Mouse (Mus musculus) liver, embryonic 11.5 days (tissue): ENCODE measurements at regions not wholly inside any gene's neighbourhood (a gene's known extent, or its start where the extent isn't known, plus 50 kb on each side); places are given as distances from the start of the nearest gene placed in this dataset.

ENCODE experiments used
- ATAC-seq: fragments of 200-750 bp; cut with Nextera tagmentation; replicated peaks from 2 replicates; pipeline ENCODE4 v1.8.0; 2017; ENCODE audit warnings: moderate number of reproducible peaks, mild to moderate bottlenecking, moderate TSS enrichment, moderate library complexity; ENCODE audit not compliant: low FRiP score
- DNase-seq: peaks from one replicate; pipeline ENCODE4 v3.0.0-alpha.2; 2017; ENCODE audit warnings: low spot score
- H3K27ac ChIP-seq: fragments of 300-500 bp; sonication (generic); 2 replicates; pipeline ENCODE4 v1.5.1; 2014; ENCODE audit warnings: mild to moderate bottlenecking, low read depth, low read length, control low read depth
- H3K27me3 ChIP-seq: fragments of 300-500 bp; sonication (generic); replicated peaks from 2 replicates; pipeline ENCODE4 v1.6.1; 2014; ENCODE audit warnings: low read length, mixed read lengths; ENCODE audit not compliant: control insufficient read depth, insufficient read depth
- H3K36me3 ChIP-seq: fragments of 300-500 bp; sonication (generic); 2 replicates; pipeline ENCODE4 v1.6.1; 2014; ENCODE audit warnings: mild to moderate bottlenecking, low read length, moderate library complexity, mixed read lengths; ENCODE audit not compliant: control insufficient read depth, insufficient read depth
- H3K4me1 ChIP-seq: fragments of 300-500 bp; sonication (generic); replicated peaks from 2 replicates; pipeline ENCODE4 v1.6.1; 2014; ENCODE audit warnings: low read length, mixed read lengths; ENCODE audit not compliant: control insufficient read depth, insufficient read depth
- H3K4me2 ChIP-seq: fragments of 300-500 bp; sonication (generic); 2 replicates; pipeline ENCODE4 v1.6.1; 2014; ENCODE audit warnings: mild to moderate bottlenecking, control low read depth, moderate library complexity
- H3K4me3 ChIP-seq: fragments of 300-500 bp; sonication (generic); 2 replicates; pipeline ENCODE4 v1.5.1; 2014; ENCODE audit warnings: low read depth, low read length, control low read depth
- H3K9ac ChIP-seq: fragments of 300-500 bp; sonication (generic); 2 replicates; pipeline ENCODE4 v1.6.1; 2014; ENCODE audit warnings: low read depth, low read length, control low read depth
- H3K9me3 ChIP-seq: fragments of 300-500 bp; sonication (generic); 2 replicates; pipeline ENCODE4 v1.6.1; 2016; ENCODE audit warnings: low read length, inconsistent platforms, mixed read lengths; ENCODE audit not compliant: control insufficient read depth
- WGBS: fragments of 180-500 bp; shearing (Covaris S2); extraction: QIAGEN DNeasy Blood & Tissue Kit; methylation state at CpG from one replicate; pipeline ENCODE4 v1.1.7; 2014; 5-methylcytosine and 5-hydroxymethylcytosine counted together

DNA sequence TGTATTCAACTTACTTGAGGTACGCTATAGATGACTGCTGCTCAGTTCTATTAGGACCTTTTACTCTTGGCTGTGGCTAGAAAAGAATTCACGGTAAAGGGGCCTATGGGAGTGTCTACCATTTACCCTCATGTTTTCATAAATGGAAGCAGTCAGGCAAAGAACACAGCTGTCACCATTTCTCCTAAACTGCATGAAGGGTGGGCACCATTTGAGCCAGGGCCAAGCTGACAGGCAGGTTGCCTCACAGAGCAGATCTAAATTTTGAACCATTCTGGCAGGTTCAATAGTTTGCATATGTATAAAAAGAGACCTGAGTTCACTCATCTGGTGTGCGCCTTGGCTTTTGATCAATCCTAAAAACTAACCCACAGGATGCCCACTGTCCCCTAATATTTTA lies 410.3 kb downstream of the Rwdd3 start:
- Histone ChIP-seq H3K27me3 (no peaks in the 10 kb centered on the region), H3K36me3 (no peaks in the 10 kb centered on the region), H3K9ac (no peak overlapping the region), H3K4me2 (no peak overlapping the region), H3K4me1 (no peaks in the 10 kb centered on the region), H3K27ac (no peak overlapping the region), H3K9me3 (no peaks in the 10 kb centered on the region; the same call in 1 of the 2 replicates), H3K4me3 (no peak overlapping the region)
- 78% methylated on average over 3 of the region's 3 CpGs for WGBS
- DNase-seq: no peak
- no peak for ATAC-seq

DNA sequence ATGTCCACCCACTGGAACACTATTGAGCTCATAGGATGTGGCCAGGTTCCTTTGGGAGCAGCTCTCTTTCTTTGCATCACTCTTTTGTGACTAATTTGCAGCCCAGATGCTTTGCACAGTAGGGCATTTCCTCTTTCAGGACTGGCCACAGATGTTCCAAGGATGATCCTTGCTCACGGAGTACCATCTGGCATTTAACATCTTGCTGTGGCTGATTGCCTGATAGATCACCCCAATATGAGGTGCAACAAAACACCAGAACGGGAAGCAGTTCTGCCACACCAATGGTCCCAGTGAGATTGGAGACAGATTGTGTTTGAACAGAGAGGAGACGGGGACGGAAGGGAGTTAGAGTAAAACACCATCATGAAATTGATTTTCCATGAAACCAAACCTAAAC lies 423.0 kb downstream of the Rwdd3 start:
- Histone ChIP-seq H3K9ac (no peak overlapping the region), H3K36me3 (no peaks in the 10 kb centered on the region), H3K27me3 (no peaks in the 10 kb centered on the region), H3K4me2 (no peak overlapping the region), H3K4me3 (no peak overlapping the region), H3K27ac (no peak overlapping the region), H3K9me3 (no peaks in the 10 kb centered on the region), H3K4me1 (no peaks in the 10 kb centered on the region)
- DNase-seq (no peak), ATAC-seq (no peak)
- WGBS: 76% methylated on average over 4 of the region's 4 CpGs

DNA sequence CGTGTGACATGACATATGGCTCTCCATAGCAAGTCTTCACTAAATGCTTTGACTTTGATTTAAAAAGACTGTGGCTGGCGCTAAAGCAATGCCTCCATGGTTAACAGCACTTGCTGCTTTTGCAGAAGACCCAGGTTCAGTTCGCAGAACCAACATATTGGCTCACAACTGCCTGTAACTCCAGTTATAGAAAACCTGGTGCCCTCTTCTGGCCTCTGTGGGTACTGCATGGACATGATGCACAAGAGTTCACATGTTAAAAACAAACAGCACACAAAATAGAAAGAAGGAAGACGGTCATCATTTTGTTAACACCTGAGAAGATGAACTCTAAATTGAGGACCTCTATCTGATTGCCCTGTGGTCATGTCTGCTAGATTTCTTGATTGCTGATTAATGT lies 423.8 kb downstream of the Rwdd3 start:
- Histone ChIP-seq H3K4me1 (no peaks in the 10 kb centered on the region), H3K36me3 (no peaks in the 10 kb centered on the region), H3K4me3 (no peak overlapping the region), H3K9me3 (no peaks in the 10 kb centered on the region), H3K27ac (no peak overlapping the region), H3K9ac (no peak overlapping the region), H3K4me2 (no peak overlapping the region), H3K27me3 (no peaks in the 10 kb centered on the region)
- ATAC-seq (no peak), DNase-seq (no peak)
- whole genome bisulfite sequencing: 81% methylated on average over 4 of the region's 4 CpGs

DNA sequence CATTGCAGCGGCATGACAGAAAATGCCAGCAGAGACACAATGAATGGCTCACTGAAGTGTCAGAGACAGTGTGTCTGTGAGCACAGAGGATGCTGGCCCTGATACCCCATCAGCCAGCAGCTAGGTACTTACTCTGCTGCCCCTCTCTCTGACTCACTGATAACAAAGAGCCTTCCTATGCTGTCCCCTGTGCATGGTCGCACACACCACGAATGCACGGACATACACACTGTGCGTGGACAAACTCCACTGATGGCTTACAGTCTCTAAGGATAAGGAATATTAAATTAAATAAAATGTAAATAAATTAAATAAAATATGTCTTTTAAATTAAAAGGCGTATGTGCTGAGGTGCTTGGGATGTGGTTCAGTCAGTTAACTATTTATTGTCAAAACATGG lies 438.2 kb downstream of the Rwdd3 start:
- Histone ChIP-seq H3K4me2 (no peak overlapping the region), H3K36me3 (no peaks in the 10 kb centered on the region), H3K9me3 (no peaks in the 10 kb centered on the region), H3K27ac (no peak overlapping the region), H3K4me1 (no peaks in the 10 kb centered on the region), H3K27me3 (no peaks in the 10 kb centered on the region), H3K4me3 (no peak overlapping the region), H3K9ac (no peak overlapping the region)
- DNase-seq: no peak
- 95% methylated on average over 6 of the region's 6 CpGs for WGBS
- ATAC-seq: no peak

- WGBS: 85% methylated on average over 8 of the region's 8 CpGs
- H3K4me3 ChIP-seq: no peak overlapping the region
- ATAC-seq (no peak), DNase-seq (no peak)
- H3K36me3 ChIP-seq: no peaks in the 10 kb centered on the region
- H3K27me3 ChIP-seq: no peaks in the 10 kb centered on the region
- H3K9me3 ChIP-seq: no peaks in the 10 kb centered on the region
- no peak overlapping the region for H3K4me2 ChIP-seq
- no peak overlapping the region for H3K27ac ChIP-seq
- H3K9ac ChIP-seq: no peak overlapping the region
- H3K4me1 ChIP-seq: no peaks in the 10 kb centered on the region
Measured at GRCm38 (mm10) chr3:120732391-120732790, 439.1 kb downstream of the Rwdd3 start.

- DNase-seq (no peak), ATAC-seq (no peak)
- Histone ChIP-seq H3K27ac (no peak overlapping the region), H3K9me3 (no peaks in the 10 kb centered on the region), H3K36me3 (no peaks in the 10 kb centered on the region), H3K9ac (no peak overlapping the region), H3K4me2 (no peak overlapping the region), H3K4me1 (no peaks in the 10 kb centered on the region), H3K4me3 (no peak overlapping the region), H3K27me3 (no peaks in the 10 kb centered on the region)
- 80% methylated on average over 9 of the region's 9 CpGs for WGBS
Measured at GRCm38 (mm10) chr3:120731287-120731686, 440.2 kb downstream of the Rwdd3 start.

DNA sequence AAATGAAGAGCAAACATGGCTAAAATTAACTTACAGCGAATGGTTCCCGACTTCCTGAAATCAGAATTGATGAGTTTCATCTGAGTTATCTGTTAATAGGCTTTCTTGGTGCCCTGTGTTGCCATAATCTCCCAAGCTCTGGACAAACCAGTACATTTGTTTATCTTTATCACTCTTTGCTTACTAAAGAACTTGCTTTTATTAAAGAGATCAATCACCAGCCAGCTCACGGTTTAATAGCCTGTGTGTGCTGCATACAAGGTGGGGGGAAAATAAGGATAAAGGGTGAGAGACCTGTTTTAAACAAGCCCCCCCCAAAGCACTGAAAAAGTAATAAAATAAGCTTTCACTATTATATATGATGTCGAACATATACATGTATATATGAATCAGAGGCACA lies 441.3 kb downstream of the Rwdd3 start:
- Histone ChIP-seq H3K9me3 (no peaks in the 10 kb centered on the region), H3K36me3 (no peaks in the 10 kb centered on the region), H3K4me2 (no peak overlapping the region), H3K4me1 (no peaks in the 10 kb centered on the region), H3K27me3 (no peaks in the 10 kb centered on the region), H3K9ac (no peak overlapping the region), H3K27ac (no peak overlapping the region), H3K4me3 (no peak overlapping the region)
- DNase-seq (no peak), ATAC-seq (no peak)
- WGBS: 62% methylated on average over 4 of the region's 4 CpGs

DNA sequence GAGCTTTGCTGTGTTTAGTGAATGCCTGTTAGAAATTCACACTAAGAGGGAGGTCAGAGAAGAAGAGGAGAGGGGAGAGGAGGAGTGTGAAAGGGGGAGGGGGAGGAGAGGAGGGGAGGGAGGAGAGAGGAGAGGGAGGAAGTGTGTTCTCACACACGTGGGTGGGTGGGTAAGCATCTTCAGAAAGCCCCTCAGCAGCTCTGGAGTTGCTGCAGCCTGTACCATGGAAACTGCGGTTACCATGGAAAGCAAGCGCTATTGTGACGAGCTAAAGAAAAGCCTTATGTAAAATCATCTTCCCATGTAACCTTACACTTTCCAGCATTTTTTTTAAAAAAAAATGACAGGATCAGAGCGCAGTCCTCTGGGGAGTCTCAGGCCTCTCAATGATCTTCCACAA lies 441.8 kb downstream of the Rwdd3 start:
- no peaks in the 10 kb centered on the region for H3K36me3 ChIP-seq
- H3K4me3 ChIP-seq: no peak overlapping the region
- no peak overlapping the region for H3K4me2 ChIP-seq
- no peak overlapping the region for H3K9ac ChIP-seq
- no peaks in the 10 kb centered on the region for H3K9me3 ChIP-seq
- ATAC-seq (no peak), DNase-seq (no peak)
- WGBS: 61% methylated on average over 5 of the region's 5 CpGs
- no peak overlapping the region for H3K27ac ChIP-seq
- no peaks in the 10 kb centered on the region for H3K4me1 ChIP-seq
- no peaks in the 10 kb centered on the region for H3K27me3 ChIP-seq

- H3K27ac ChIP-seq: no peak overlapping the region
- ATAC-seq: no peak
- H3K4me1 ChIP-seq: no peaks in the 10 kb centered on the region
- no peak overlapping the region for H3K9ac ChIP-seq
- H3K9me3 ChIP-seq: no peaks in the 10 kb centered on the region
- no peak overlapping the region for H3K4me3 ChIP-seq
- no peaks in the 10 kb centered on the region for H3K36me3 ChIP-seq
- no peak for DNase-seq
- no peaks in the 10 kb centered on the region for H3K27me3 ChIP-seq
- no peak overlapping the region for H3K4me2 ChIP-seq
- 37% methylated on average over 4 of the region's 4 CpGs for WGBS
Measured at GRCm38 (mm10) chr3:120685227-120685626, 486.3 kb downstream of the Rwdd3 start.
